Mouse (Mus musculus): ENCODE results near the gene Pcyt1b. TPM values are rescaled to one million over a fixed set of nuclear protein-coding genes. Genes with fewer than 3 reads are reported as not detected.

Gene Pcyt1b
- total and polyA plus RNA-seq, 3 experiments: 0.05 to 0.25 (median 0.16) TPM

GRCm38 (mm10) chrX:93644022-93644421, 10.6 kb upstream of the Pcyt1b start:
- Histone ChIP-seq H3K9ac (ENCODE audit: low read depth, low read length) (no peak overlapping the region), H3K4me3 (no peak overlapping the region), H3K27ac (no peak overlapping the region), H3K36me3 (ENCODE audit: control insufficient read depth, insufficient read depth, low read length) (no peaks in the 10 kb centered on the region), H3K4me1 (ENCODE audit: control insufficient read depth, insufficient read depth, low read length) (no peaks in the 10 kb centered on the region), H3K79me2 (replicated peaks; ENCODE audit: control insufficient read depth, insufficient read depth, low read length) (no peaks in the 10 kb centered on the region), H3K27me3 (ENCODE audit: control insufficient read depth, insufficient read depth, low read length) (no peaks in the 10 kb centered on the region)
- no peak for TF ChIP-seq CTCF (IDR thresholded peaks at IDR 0.05)
- no peak for TF ChIP-seq POLR2A (IDR thresholded peaks at IDR 0.05; ENCODE audit: insufficient read depth, low read depth, low read length)
- TF ChIP-seq EP300 (IDR thresholded peaks at IDR 0.05; ENCODE audit: insufficient read depth, low read depth, low read length): no peak
- intact Hi-C loops (cut with DNase I): no loop called here
- DNase-seq: no peak

- Histone ChIP-seq H3K4me1 (ENCODE audit: control insufficient read depth, insufficient read depth, low read length) (no peaks in the 10 kb centered on the region), H3K27ac (no peak overlapping the region), H3K9ac (ENCODE audit: low read depth, low read length) (no peak overlapping the region), H3K27me3 (ENCODE audit: control insufficient read depth, insufficient read depth, low read length) (no peaks in the 10 kb centered on the region), H3K36me3 (ENCODE audit: control insufficient read depth, insufficient read depth, low read length) (no peaks in the 10 kb centered on the region), H3K79me2 (replicated peaks; ENCODE audit: control insufficient read depth, insufficient read depth, low read length) (no peaks in the 10 kb centered on the region), H3K4me3 (no peak overlapping the region)
- DNase-seq: no peak
- TF ChIP-seq EP300 (IDR thresholded peaks at IDR 0.05; ENCODE audit: insufficient read depth, low read depth, low read length): no peak
- TF ChIP-seq POLR2A (IDR thresholded peaks at IDR 0.05; ENCODE audit: insufficient read depth, low read depth, low read length): no peak
- TF ChIP-seq CTCF (IDR thresholded peaks at IDR 0.05): no peak
- WGBS: 73% methylated on average over 2 of the region's 2 CpGs
- intact Hi-C loops (cut with DNase I): no loop called here
These were observed 3.9 kb upstream of the Pcyt1b start for GRCm38 (mm10) chrX:93650738-93651137.

GRCm38 (mm10) chrX:93655153-93655552, 490 bp downstream of the Pcyt1b start:
- Histone ChIP-seq H3K79me2 (replicated peaks; ENCODE audit: control insufficient read depth, insufficient read depth, low read length) (no peaks in the 10 kb centered on the region), H3K4me3 (no peak overlapping the region), H3K27me3 (ENCODE audit: control insufficient read depth, insufficient read depth, low read length) (no peaks in the 10 kb centered on the region), H3K27ac (no peak overlapping the region), H3K4me1 (ENCODE audit: control insufficient read depth, insufficient read depth, low read length) (no peaks in the 10 kb centered on the region), H3K36me3 (ENCODE audit: control insufficient read depth, insufficient read depth, low read length) (no peaks in the 10 kb centered on the region), H3K9ac (ENCODE audit: low read depth, low read length) (no peak overlapping the region)
- WGBS: 75% methylated on average over 5 of the region's 5 CpGs
- no peak for DNase-seq
- intact Hi-C loops (cut with DNase I): no loop called here
- TF ChIP-seq CTCF (IDR thresholded peaks at IDR 0.05) (no peak), EP300 (IDR thresholded peaks at IDR 0.05; ENCODE audit: insufficient read depth, low read depth, low read length) (no peak), POLR2A (IDR thresholded peaks at IDR 0.05; ENCODE audit: insufficient read depth, low read depth, low read length) (no peak)

- intact Hi-C loops (cut with DNase I): no loop called here
- WGBS: 79% methylated on average over 5 of the region's 5 CpGs
- no peak overlapping the region for H3K4me3 ChIP-seq
- no peak overlapping the region for H3K9ac ChIP-seq (ENCODE audit: low read depth, low read length)
- TF ChIP-seq CTCF (IDR thresholded peaks at IDR 0.05): no peak
- no peak for TF ChIP-seq POLR2A (IDR thresholded peaks at IDR 0.05; ENCODE audit: insufficient read depth, low read depth, low read length)
- no peak for TF ChIP-seq EP300 (IDR thresholded peaks at IDR 0.05; ENCODE audit: insufficient read depth, low read depth, low read length)
- no peaks in the 10 kb centered on the region for H3K27me3 ChIP-seq (ENCODE audit: control insufficient read depth, insufficient read depth, low read length)
- H3K79me2 ChIP-seq (replicated peaks; ENCODE audit: control insufficient read depth, insufficient read depth, low read length): no peaks in the 10 kb centered on the region
- H3K27ac ChIP-seq: no peak overlapping the region
- no peak for DNase-seq
- H3K4me1 ChIP-seq (ENCODE audit: control insufficient read depth, insufficient read depth, low read length): no peaks in the 10 kb centered on the region
- H3K36me3 ChIP-seq (ENCODE audit: control insufficient read depth, insufficient read depth, low read length): no peaks in the 10 kb centered on the region
These were observed 9.4 kb downstream of the Pcyt1b start for GRCm38 (mm10) chrX:93663919-93664586.

- Histone ChIP-seq H3K79me2 (replicated peaks; ENCODE audit: control insufficient read depth, insufficient read depth, low read length) (no peaks in the 10 kb centered on the region), H3K4me1 (ENCODE audit: control insufficient read depth, insufficient read depth, low read length) (no peaks in the 10 kb centered on the region), H3K27ac (no peak overlapping the region), H3K36me3 (ENCODE audit: control insufficient read depth, insufficient read depth, low read length) (no peaks in the 10 kb centered on the region), H3K9ac (ENCODE audit: low read depth, low read length) (no peak overlapping the region), H3K4me3 (no peak overlapping the region), H3K27me3 (ENCODE audit: control insufficient read depth, insufficient read depth, low read length) (no peaks in the 10 kb centered on the region)
- TF ChIP-seq EP300 (IDR thresholded peaks at IDR 0.05; ENCODE audit: insufficient read depth, low read depth, low read length) (no peak), POLR2A (IDR thresholded peaks at IDR 0.05; ENCODE audit: insufficient read depth, low read depth, low read length) (no peak), CTCF (IDR thresholded peaks at IDR 0.05) (no peak)
- 42% methylated on average over 4 of the region's 4 CpGs for WGBS
- no peak for DNase-seq
- intact Hi-C loops (cut with DNase I): no loop called here
These were observed 10.1 kb downstream of the Pcyt1b start for GRCm38 (mm10) chrX:93664787-93665186.

- Histone ChIP-seq H3K27ac (no peak overlapping the region), H3K36me3 (ENCODE audit: control insufficient read depth, insufficient read depth, low read length) (no peaks in the 10 kb centered on the region), H3K9ac (ENCODE audit: low read depth, low read length) (no peak overlapping the region), H3K4me3 (no peak overlapping the region), H3K27me3 (ENCODE audit: control insufficient read depth, insufficient read depth, low read length) (no peaks in the 10 kb centered on the region), H3K4me1 (ENCODE audit: control insufficient read depth, insufficient read depth, low read length) (no peaks in the 10 kb centered on the region; the same call in 1 of the 2 replicates), H3K79me2 (replicated peaks; ENCODE audit: control insufficient read depth, insufficient read depth, low read length) (no peaks in the 10 kb centered on the region)
- intact Hi-C loops (cut with DNase I): no loop called here
- WGBS: 52% methylated on average over 3 of the region's 3 CpGs
- DNase-seq: no peak
- TF ChIP-seq CTCF (IDR thresholded peaks at IDR 0.05) (no peak), POLR2A (IDR thresholded peaks at IDR 0.05; ENCODE audit: insufficient read depth, low read depth, low read length) (no peak), EP300 (IDR thresholded peaks at IDR 0.05; ENCODE audit: insufficient read depth, low read depth, low read length) (no peak)
These were observed 19.8 kb downstream of the Pcyt1b start for GRCm38 (mm10) chrX:93674432-93674831.
